Mouse (Mus musculus) urinary bladder, postnatal 14 days (tissue): ENCODE measurements around the gene Akap7.
A peak's percentile ranks its signal among the peaks of the same experiment; 100 is the strongest.

ENCODE experiments used
- DNase-seq: peaks from one replicate; pipeline ENCODE4 v3.0.0; 2021; ENCODE audit warnings: low spot score

The Akap7 gene

GRCm38 (mm10) chr10:25307770-25308169, at the start of gene Akap7:
Gene Akap7 (minus strand): TSS chr10:25307870.
- DNase-seq: no peak

GRCm38 (mm10) chr10:25354390-25354789, 46.7 kb upstream of the Akap7 start:
- no peak for DNase-seq

- DNase-seq: no peak
Measured at GRCm38 (mm10) chr10:25353941-25354340, 46.3 kb upstream of the Akap7 start.

- DNase-seq: no peak
Measured at GRCm38 (mm10) chr10:25342801-25343200, 35.1 kb upstream of the Akap7 start.

GRCm38 (mm10) chr10:25340675-25341074, 33.0 kb upstream of the Akap7 start:
- no peak for DNase-seq

GRCm38 (mm10) chr10:25333390-25334079, 25.9 kb upstream of the Akap7 start:
- no peak for DNase-seq

GRCm38 (mm10) chr10:25331321-25332049, 23.8 kb upstream of the Akap7 start:
- no peak for DNase-seq

GRCm38 (mm10) chr10:25330094-25330493, 22.4 kb upstream of the Akap7 start:
- no peak for DNase-seq

- no peak for DNase-seq
Measured at GRCm38 (mm10) chr10:25327511-25327910, 19.8 kb upstream of the Akap7 start.

- DNase-seq: no peak
Measured at GRCm38 (mm10) chr10:25325690-25326089, 18.0 kb upstream of the Akap7 start.

GRCm38 (mm10) chr10:25321198-25321597, 13.5 kb upstream of the Akap7 start:
- DNase-seq: no peak

GRCm38 (mm10) chr10:25319531-25319930, 11.9 kb upstream of the Akap7 start:
- DNase-seq: no peak

GRCm38 (mm10) chr10:25318405-25318804, 10.7 kb upstream of the Akap7 start:
- DNase-seq: no peak

- no peak for DNase-seq
Measured at GRCm38 (mm10) chr10:25317665-25318064, 10.0 kb upstream of the Akap7 start.

- DNase-seq: no peak
Measured at GRCm38 (mm10) chr10:25313856-25314584, 6.3 kb upstream of the Akap7 start.

- DNase-seq: no peak
Measured at GRCm38 (mm10) chr10:25311554-25312212, 4.0 kb upstream of the Akap7 start.

GRCm38 (mm10) chr10:25310736-25311135, 3.1 kb upstream of the Akap7 start:
- no peak for DNase-seq

- no peak for DNase-seq
Measured at GRCm38 (mm10) chr10:25309996-25310395, 2.3 kb upstream of the Akap7 start.

GRCm38 (mm10) chr10:25305146-25305545, 2.5 kb downstream of the Akap7 start:
- no peak for DNase-seq

- DNase-seq: no peak
Measured at GRCm38 (mm10) chr10:25304608-25305007, 3.1 kb downstream of the Akap7 start.

GRCm38 (mm10) chr10:25299031-25299529, 8.6 kb downstream of the Akap7 start:
- no peak for DNase-seq

- DNase-seq: peak; percentile 24
Measured at GRCm38 (mm10) chr10:25298264-25298671, 9.4 kb downstream of the Akap7 start.
